Mouse (Mus musculus): ENCODE results near the gene Smim24.
A peak's percentile ranks its signal among the peaks of the same experiment; 100 is the strongest.

Smim24 gene

GRCm38 (mm10) chr10:81365073-81365472 lies 27.8 kb upstream of the Smim24 start:
- DNase-seq (ENCODE audit: extremely low read depth, insufficient read length, low spot score), result no peak

GRCm38 (mm10) chr10:81365672-81366476 lies 27.0 kb upstream of the Smim24 start, which contains the start of gene 4930404N11Rik:
Gene 4930404N11Rik, minus strand, starts transcription at chr10:81365816.
- peak; percentile 57 for DNase-seq (ENCODE audit: extremely low read depth, insufficient read length, low spot score)

GRCm38 (mm10) chr10:81366477-81367206 lies 26.2 kb upstream of the Smim24 start:
- DNase-seq (ENCODE audit: extremely low read depth, insufficient read length, low spot score), result no peak

- DNase-seq (ENCODE audit: extremely low read depth, insufficient read length, low spot score), result no peak
Measured at GRCm38 (mm10) chr10:81367207-81367495, 25.7 kb upstream of the Smim24 start.

DNA sequence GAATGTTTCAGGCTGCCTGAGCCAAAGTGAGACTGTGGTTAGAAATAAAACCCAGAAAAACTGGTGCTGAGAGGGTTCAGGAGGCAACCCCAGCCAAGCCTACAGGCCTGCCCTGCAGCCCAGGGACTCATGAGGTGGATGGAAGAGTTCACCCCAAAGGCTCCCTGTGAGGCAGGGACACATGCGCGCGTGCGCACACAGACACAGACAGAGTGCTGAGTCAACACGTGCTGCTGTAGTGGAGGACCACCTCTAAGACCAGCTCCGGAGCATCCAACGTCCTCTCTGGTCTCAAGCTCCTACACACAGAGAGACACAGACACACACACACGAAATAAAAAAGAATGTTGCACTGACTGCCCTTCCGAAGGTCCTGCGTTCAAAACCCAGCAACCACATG lies 17.5 kb upstream of the Smim24 start:
- no peak for DNase-seq (ENCODE audit: extremely low read depth, insufficient read length, low spot score)

GRCm38 (mm10) chr10:81376561-81377361 lies 16.1 kb upstream of the Smim24 start:
- DNase-seq (ENCODE audit: extremely low read depth, insufficient read length, low spot score), result no peak

GRCm38 (mm10) chr10:81377362-81377664 lies 15.5 kb upstream of the Smim24 start:
- no peak for DNase-seq (ENCODE audit: extremely low read depth, insufficient read length, low spot score)

DNA sequence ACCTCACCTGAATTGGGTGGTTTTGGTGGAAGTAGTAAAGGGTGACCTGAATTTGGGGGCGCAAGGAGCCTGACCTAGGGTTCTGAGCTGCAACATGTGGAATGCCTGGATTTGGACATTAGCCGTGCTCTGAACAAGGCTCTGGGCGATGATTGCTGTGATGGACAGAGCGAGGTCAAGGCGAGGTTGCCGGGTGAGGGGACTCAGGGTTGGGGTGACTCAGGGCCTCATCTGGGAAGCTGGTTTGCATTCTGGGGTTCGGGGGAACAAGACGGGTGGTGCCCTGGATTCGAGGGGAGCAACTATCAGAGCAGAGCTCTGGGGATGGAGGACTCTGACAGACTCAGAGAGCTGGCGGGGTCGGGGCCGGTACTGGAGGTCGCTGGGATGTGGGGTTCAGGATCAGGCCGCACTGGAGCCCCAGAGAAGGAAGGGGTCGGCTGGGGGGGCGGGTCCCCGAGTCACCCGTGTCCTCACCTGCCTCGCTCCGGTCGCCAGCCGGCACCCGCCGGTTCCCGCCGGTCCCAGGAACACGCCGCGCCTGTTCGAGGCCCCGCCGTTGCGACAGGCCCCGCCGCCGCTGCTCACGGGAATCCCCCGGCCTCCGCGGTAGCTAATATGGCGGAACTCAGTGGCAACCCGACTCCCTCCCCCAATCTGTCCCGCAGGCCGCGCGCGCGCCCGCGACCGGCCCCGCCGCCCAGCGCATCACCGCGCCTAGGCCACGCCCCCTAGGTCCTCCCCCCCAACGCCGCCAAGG lies 14.9 kb upstream of the Smim24 start, which contains the start of gene Fzr1:
Gene Fzr1, minus strand, starts transcription at position 724 of the 760 bp plus-strand sequence.
- no peak for DNase-seq (ENCODE audit: extremely low read depth, insufficient read length, low spot score)

DNA sequence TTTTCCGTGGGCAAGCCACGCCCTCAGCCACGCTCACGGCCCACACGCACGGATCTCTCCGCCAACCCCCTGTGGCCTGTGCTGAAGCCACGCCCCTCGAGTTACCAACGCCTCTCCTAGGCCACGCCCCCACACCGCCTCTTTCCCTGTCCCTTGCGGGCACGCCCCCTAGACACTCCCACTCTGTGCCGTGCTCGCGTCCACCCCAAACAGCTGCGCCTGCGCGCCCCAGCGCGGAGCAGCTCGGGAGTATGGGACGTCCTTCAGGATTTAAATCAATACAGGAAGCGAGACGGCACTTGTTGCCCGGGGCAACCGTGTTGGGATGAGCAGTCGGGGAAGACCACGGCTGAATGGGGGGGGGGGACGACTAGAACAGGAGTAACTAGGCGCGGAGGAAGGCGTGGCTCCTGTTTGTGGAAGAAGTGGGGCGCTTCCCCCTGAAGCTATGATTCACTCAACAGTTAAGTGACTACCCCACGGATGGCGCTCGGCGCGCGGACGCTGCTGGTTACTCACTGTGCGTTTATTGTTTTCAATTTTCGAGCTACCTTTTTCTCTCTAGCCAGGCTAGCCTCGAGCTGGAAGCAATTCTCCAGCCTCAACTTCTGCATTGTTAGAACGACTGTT lies 14.2 kb upstream of the Smim24 start:
- DNase-seq (ENCODE audit: extremely low read depth, insufficient read length, low spot score), result peak; percentile 100

DNA sequence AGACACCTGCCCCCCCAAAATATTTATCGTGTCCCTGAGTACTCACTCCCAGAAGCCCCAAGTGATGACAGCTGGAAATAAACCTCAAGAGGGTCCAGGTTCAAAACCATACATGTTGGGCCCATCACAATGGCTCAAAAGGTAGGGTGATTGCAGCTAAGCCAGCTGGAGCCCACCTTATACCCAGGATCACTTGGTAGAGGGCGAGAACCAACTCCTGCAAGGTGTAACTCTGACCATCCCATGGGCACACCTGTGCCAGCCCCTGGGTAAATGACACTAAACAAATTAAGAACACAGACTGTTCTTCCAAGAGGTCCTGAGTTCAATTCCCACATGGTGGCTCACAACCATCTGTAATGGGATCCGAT lies 13.7 kb upstream of the Smim24 start:
- DNase-seq (ENCODE audit: extremely low read depth, insufficient read length, low spot score), result no peak

DNA sequence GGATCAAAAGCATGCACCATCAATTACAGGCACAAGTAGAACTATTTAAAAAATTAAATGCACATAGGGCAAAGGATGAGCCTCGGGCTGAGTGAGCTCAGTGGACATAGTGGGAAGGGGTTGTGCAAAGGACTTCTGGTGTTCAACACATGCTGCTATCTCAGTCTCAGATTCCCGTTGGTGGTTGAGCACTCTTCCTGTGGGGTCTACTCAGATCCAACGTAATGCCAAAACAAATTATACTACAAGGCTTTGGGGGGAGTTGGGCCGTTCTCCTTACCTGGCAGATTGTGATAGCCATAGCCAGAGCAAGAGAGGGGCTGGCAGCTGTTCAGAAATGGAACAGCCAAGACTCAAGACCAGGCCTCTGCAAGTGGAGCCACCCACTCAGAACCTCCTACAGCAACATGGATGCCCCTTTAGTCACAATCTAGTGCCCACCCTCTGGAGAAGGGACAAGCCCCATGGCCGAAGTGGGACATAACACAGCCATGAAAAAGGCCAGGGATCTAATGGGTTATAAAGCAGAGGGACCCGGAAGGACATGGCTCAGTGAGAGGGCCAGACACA lies 13.0 kb upstream of the Smim24 start:
- DNase-seq (ENCODE audit: extremely low read depth, insufficient read length, low spot score), result no peak

DNA sequence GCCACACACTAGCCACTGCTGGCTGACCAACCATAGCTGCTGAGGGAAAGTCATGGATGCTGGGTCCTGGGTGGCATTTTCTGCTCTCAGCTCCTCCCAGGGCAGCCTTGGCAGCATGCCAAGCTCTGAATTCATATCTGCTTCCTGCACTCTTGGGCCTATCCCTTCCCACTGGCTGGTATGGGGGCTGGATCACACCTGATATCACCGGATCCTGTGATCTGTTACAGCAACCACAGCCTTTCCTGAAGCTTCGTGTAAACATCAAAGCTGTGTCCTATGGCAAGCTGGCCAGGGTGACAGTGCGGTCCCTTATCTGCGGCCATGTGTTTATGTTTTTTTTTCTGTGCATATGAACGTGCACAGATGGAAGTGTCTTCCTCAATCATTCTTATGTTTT lies 10.8 kb upstream of the Smim24 start:
- no peak for DNase-seq (ENCODE audit: extremely low read depth, insufficient read length, low spot score)

DNA sequence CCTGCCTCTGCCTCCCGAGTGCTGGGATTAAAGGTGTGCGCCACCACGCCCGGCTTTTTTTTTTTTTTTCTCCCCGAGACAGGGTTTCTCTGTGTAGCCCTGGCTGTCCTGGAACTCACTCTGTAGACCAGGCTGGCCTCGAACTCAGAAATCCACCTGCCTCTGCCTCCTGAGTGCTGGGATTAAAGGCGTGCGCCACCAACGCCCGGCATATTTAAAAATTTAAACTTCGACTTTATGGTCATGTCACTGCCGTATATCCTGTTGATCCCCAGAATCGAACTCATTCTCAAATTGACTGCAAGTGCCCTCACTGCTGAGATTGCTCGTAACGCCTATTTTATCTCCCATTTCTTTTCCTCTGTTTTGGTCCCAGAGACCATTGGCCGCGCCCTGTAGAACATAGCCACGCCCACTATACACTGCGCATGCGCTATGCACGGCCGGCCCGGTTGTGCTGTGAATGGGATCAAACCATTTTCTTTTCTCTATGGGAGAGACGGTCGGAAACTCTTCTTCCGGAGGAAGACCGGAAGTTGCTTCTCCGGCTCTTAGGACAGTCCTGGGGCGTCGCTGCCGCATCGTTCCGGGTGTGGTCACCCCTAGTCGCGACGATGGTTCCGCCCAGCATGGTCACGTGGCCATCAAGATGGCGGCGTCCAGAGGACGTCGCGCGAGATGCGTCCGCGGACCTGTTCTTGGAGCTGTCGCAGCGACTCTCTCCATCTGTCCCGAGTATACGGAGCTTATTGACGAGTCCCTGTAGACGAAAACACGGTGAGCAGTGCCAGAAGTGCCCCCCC lies 8.8 kb upstream of the Smim24 start, which contains the start of the genes Dohh and Gm48551:
Gene Dohh, plus strand, starts transcription at position 627 of the 803 bp plus-strand sequence.
Gene Gm48551, plus strand, starts transcription at position 665 of the 803 bp plus-strand sequence.
- peak; percentile 99 for DNase-seq (ENCODE audit: extremely low read depth, insufficient read length, low spot score)

GRCm38 (mm10) chr10:81384605-81384982 lies 8.3 kb upstream of the Smim24 start:
- no peak for DNase-seq (ENCODE audit: extremely low read depth, insufficient read length, low spot score)

GRCm38 (mm10) chr10:81385603-81386306 lies 7.1 kb upstream of the Smim24 start:
- no peak for DNase-seq (ENCODE audit: extremely low read depth, insufficient read length, low spot score)

- DNase-seq (ENCODE audit: extremely low read depth, insufficient read length, low spot score), result no peak
Measured at GRCm38 (mm10) chr10:81387716-81388115, 5.1 kb upstream of the Smim24 start.

DNA sequence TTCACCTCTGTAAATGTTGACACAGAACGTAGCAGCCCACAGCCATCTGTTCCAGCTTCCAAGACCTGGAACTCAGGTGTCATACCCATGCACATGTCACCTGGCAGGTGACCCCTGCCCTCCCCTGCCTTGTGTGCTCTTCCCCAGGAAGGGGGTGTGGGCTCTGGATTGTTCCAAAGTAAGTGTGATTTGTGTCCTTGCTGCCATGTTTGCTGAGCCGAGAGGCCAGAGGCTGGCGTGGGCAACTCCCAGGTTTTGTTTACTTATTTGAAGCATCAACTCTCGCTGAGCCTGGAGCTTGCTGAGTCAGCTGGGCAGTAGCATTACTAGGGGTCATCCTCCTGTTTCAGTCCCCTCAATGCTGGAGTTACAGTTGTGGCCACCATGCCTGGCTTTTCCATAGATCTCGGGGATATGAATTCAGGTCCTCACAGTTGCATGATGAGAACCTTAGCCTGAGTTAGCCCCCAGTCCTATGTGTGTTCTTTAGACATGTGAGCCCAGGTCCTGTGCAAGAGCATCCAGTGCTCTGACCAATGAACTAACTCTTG lies 4.3 kb upstream of the Smim24 start, which contains the start of gene Gm48552:
Gene Gm48552, plus strand, starts transcription at position 501 of the 551 bp plus-strand sequence.
- DNase-seq (ENCODE audit: extremely low read depth, insufficient read length, low spot score), result no peak

DNA sequence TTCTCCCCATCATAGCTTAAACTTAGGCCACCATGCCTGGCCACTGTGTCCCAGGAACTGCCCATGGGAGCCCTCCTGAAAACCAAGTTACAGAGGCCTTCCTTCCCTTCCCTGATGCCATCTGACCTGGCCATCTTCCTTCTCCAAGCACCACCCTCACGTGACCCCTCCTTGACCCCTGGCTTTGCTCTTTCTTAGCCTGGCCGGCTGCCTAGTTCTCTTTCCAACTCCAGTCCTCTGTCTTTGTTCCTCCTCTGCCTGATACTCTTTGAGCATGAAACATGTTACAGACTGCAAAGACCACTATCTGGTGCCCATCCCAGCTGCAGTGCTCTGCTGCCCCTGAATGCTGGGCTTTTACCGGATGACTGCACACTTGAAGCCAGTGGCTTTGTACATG lies 3.5 kb upstream of the Smim24 start:
- DNase-seq (ENCODE audit: extremely low read depth, insufficient read length, low spot score), result no peak
